Mouse (Mus musculus): ENCODE results near the gene Vipr2.

Gene Vipr2

DNA sequence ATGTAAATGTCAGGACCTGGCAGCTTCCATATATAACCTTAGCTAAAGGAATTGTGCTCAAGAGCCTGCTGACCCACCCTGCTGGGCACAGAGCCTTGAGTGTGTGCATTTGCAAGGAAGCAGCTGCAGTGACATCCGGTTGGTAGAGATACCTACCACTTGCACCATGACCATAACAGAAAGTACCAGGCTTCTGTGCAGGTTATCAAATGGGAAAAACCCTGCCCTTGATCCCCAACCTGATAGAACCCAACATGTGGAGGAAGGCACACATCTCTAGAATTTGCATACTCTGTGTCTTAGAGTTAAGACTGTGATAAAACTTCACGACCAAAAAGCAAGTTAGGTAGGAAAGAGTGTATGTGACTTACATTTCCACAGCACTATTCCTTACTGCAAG, 63.1 kb downstream of the Vipr2 start:
- CTCF ChIA-PET = no interaction called here
- POLR2A ChIA-PET = no interaction called here

GRCm38 (mm10) chr12:116141816-116142215, 64.3 kb downstream of the Vipr2 start:
- CTCF ChIA-PET = no interaction called here
- POLR2A ChIA-PET = interaction anchor here in 1 of 4 experiments (0.8 kb wide), 1 partner anchor 183 kb away, joined by 5 read pairs; no protein-coding TSS in a partner anchor

DNA sequence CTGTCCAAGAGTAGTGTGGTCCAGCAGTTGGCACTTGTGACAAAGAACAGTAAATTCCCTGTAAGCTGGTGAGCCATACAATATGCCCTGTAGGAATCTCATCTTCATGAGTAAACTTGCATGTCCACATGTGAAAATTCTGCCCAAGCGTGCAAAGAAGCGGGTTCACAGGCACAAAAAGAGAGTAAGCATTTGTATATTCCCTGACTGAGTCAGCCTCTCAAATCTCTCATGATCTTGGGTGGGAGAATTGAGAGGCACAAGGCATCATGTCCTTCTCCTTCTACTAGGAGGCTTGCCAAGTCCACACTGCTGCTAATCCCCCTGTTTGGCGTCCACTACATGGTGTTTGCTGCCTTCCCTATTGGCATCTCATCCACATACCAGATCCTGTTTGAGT, 64.9 kb downstream of the Vipr2 start:
- POLR2A ChIA-PET = no interaction called here
- CTCF ChIA-PET = no interaction called here

GRCm38 (mm10) chr12:116145246-116145645, 67.7 kb downstream of the Vipr2 start:
- ChIA-PET POLR2A (no interaction called here), CTCF (no interaction called here)

- POLR2A ChIA-PET = interaction anchor here in 1 of 4 experiments (0.6 kb wide), 1 partner anchor 117 kb away, joined by 3 read pairs; the partner anchor contains the start of gene Wdr60
- CTCF ChIA-PET = interaction anchor here in 1 of 4 experiments (0.6 kb wide), 1 partner anchor 340 kb away, joined by 3 read pairs; no protein-coding TSS in a partner anchor
Observed at GRCm38 (mm10) chr12:116145686-116146085, 68.2 kb downstream of the Vipr2 start.

DNA sequence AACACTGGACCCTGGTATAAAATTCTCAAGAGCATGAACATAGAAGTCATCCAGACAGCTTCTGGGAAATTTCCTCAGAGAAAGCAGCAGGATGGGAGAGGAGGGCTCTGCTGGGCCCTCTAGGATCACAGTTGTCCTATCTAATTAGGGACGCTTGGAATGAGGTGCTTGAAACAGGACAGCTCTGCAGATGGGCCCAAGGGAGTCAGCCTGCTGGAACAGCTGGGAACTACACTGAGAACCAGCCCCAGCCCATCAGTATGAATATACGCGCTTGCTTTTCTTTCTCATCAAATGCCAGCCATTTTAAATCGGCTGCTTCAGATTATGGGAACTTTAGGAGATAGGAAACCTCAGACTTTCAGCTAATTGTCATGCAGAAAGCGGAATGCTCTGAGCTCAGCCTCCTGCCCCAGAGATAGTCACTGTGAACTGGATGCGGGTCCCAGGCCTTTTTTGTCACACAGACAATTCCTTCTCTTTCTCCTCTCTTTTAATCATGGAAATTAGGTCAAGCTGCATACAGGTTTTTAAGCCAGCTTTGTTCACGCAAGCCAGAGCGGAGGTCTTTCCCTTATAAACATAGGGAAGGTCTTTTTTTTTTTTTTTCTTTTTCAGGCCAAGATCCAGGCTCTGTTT, 69.6 kb downstream of the Vipr2 start:
- CTCF ChIA-PET = interaction anchor here in 2 of 4 experiments (0.5 to 1.3 kb wide), 3 partner anchors 12 to 1170 kb away, joined by 3 to 5 read pairs (median 3); no protein-coding TSS in a partner anchor

DNA sequence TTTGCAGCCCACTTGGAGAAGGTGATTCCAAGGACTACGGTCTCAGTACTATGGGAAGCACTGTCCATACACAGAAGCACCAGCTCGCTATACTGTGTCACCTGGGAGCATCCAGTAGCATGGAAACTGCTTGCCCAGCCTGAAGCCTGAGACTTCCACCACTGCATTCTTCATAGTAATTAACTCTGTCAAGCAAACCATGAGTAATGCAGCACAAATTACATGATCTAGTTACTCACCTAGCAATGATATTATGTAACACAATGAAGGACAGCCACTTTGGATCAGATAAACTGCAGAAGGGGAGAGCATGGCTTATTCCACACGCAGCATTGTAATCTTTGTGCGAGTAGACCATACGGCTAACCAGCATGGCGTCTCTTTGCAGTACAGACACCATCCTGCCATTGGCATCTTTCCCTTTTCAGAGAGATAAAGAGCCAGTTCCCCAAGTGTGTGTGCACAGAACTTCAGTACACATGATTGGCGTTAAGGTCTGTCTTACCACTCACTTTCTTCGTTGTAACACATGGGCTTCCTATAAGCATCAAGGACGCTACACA, 75.4 kb downstream of the Vipr2 start:
- ChIA-PET POLR2A (no interaction called here), CTCF (no interaction called here)

More for the DNA sequence above, 69.6 kb downstream of the Vipr2 start:
- POLR2A ChIA-PET = interaction anchor here in 1 of 4 experiments (0.7 to 1.5 kb wide), 5 partner anchors 9 to 286 kb away, joined by 3 to 4 read pairs (median 3); partner anchors contain the start of gene Vipr2

- ChIA-PET POLR2A (interaction anchor here in 1 of 4 experiments (1.2 kb wide), 1 partner anchor 10 kb away, joined by 3 read pairs; no protein-coding TSS in a partner anchor), CTCF (no interaction called here)
Observed at GRCm38 (mm10) chr12:116156792-116157532, 79.4 kb downstream of the Vipr2 start.

DNA sequence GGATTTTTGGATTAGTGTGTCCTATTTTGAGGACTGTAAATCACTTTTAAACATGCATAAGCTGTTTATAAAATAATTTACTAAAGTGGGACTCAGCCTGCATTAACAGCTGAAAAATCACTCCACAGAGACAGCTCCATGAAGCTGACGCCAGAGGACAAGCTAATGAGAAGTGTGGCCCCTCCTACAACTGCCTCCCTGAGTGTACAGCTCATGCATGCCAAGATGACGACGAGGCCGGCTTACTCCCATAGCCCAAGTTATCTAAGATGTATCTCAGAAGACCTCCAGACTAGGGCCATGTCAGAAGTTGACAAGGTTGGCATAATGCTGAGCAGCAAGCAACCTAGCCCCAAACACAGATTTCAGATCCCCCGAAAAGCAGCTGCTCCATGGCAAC, 81.7 kb downstream of the Vipr2 start:
- POLR2A ChIA-PET = no interaction called here
- CTCF ChIA-PET = interaction anchor here in 1 of 4 experiments (1.3 kb wide), 1 partner anchor 11 kb away, joined by 3 read pairs; no protein-coding TSS in a partner anchor

- CTCF ChIA-PET = no interaction called here
- POLR2A ChIA-PET = no interaction called here
Observed at GRCm38 (mm10) chr12:116159695-116160094, 82.2 kb downstream of the Vipr2 start.

DNA sequence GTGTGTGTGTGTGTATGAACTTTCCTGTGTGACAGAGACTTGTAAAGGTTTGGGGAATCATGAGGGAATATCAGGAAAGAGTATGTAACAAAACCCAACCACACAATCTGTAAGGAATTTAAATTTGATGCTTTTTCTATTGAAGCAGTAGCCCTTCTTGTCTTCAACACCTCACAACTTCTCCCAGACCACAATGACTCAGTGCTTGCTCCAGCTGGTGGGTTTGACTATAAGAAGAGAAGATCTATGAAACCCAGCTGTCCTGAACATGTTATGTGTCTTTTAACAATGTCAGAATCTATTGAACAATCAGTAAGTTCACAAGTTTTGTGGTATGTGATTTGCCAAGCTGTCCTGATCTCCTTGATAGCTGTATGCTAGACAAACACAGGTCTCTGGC, 87.8 kb downstream of the Vipr2 start:
- POLR2A ChIA-PET = no interaction called here
- CTCF ChIA-PET = no interaction called here

GRCm38 (mm10) chr12:116169666-116170065, 92.1 kb downstream of the Vipr2 start:
- CTCF ChIA-PET = interaction anchor here in 1 of 4 experiments (0.7 kb wide), 1 partner anchor 1779 kb away, joined by 5 read pairs; no protein-coding TSS in a partner anchor
- POLR2A ChIA-PET = no interaction called here

DNA sequence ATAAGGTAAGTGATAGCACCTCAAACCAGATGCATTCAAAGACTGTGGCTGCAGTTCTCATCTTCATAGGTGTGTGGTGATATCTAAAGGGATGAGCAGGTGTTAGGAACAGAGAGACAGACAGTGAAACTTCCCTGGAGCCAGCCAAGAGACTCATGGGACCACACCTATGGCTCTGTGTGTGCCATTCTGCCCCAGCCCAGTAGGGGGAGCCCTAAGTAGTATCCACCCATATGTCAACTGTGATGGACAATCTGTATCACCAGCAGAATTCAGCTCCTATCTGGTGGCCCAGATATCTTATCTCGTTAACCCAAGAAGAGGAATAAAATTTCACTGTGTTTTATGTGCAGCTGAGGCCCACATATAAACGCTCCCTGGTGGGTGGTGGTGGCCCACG, 99.4 kb downstream of the Vipr2 start:
- POLR2A ChIA-PET = no interaction called here
- CTCF ChIA-PET = no interaction called here

GRCm38 (mm10) chr12:116181436-116182050, 104.0 kb downstream of the Vipr2 start:
- ChIA-PET POLR2A (no interaction called here), CTCF (no interaction called here)

DNA sequence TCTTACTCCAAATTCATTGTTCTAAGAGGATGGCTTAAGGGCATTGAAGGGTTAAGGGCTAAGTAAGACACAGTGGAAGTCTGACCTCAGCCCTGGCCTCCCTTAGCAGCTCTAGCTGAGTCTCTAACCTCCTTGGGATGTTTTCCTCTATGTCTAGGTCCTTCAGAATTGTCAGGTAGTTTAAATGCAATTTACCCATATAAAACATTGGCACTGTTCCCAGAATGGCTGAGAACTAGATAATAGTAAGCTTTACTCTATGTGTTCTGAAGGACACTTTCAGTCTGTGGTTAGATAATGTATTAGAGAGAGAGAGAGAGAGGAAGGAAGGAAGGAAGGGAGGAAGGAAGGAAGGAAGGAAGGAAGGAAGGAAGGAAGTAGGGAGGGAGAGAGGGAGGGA, 104.8 kb downstream of the Vipr2 start:
- ChIA-PET CTCF (no interaction called here), POLR2A (no interaction called here)

GRCm38 (mm10) chr12:116183212-116183935, 105.8 kb downstream of the Vipr2 start:
- CTCF ChIA-PET = no interaction called here
- POLR2A ChIA-PET = no interaction called here

GRCm38 (mm10) chr12:116193952-116194351, 116.4 kb downstream of the Vipr2 start:
- ChIA-PET POLR2A (no interaction called here), CTCF (no interaction called here)

DNA sequence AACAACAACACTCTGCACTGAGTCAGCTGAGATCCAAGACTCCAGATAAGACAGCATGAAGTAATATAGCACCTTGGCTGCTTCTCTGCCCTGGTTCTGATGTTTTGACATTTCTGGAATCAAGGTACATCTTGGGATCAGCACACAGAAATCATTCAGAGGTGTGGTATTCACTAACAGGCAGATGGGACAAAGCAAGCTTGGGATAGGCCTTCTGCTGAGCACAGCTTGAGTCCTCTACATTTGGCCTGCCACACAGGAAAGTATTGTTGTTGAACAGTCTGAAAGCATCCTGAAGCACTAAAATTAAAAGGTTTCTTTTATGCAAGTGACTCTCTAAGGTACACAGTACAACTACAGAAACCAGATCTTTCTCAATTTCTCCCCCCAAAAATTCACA, 117.1 kb downstream of the Vipr2 start:
- POLR2A ChIA-PET = no interaction called here

More for the DNA sequence above, 117.1 kb downstream of the Vipr2 start:
- CTCF ChIA-PET = no interaction called here
